In genomic region chr13:55190121-55190868, GRCm38 (mm10) we compare ENCODE assay signal across 8 mouse cellular contexts. TPM values are rescaled to one million over a fixed set of nuclear protein-coding genes. Genes with fewer than 3 reads are reported as not detected.
DNase-seq lines count a peak whose midpoint lies in the region; ATAC-seq and TF ChIP-seq lines count a peak whose summit lies in the region.

No protein-coding gene starts in this region.

- H3K9ac ChIP-seq in embryonic facial prominence, embryonic 14.5 days (ENCODE audit: low read depth, low read length): peak overlapping the region; percentile 81
- H3K9ac ChIP-seq in heart, adult 2 months (ENCODE audit: low read depth, low read length): peak overlapping the region; percentile 53
- peak overlapping the region; percentile 54 for H3K9ac ChIP-seq in limb, embryonic 15.5 days

- H3K27me3 ChIP-seq in embryonic facial prominence, embryonic 14.5 days (replicated peaks; ENCODE audit: control insufficient read depth, insufficient read depth, low read length): no peaks in the 10 kb centered on the region
- no peaks in the 10 kb centered on the region for H3K27me3 ChIP-seq in heart, adult 2 months (ENCODE audit: control insufficient read depth, insufficient read depth, low read length)
- H3K27me3 ChIP-seq in limb, embryonic 15.5 days: no peaks in the 10 kb centered on the region

- TF ChIP-seq CTCF in heart, adult 2 months (IDR thresholded peaks at IDR 0.05): peak; percentile 89

- peak overlapping the region; percentile 89 for H3K4me2 ChIP-seq in embryonic facial prominence, embryonic 14.5 days (ENCODE audit: low read depth, low read length)
- peak overlapping the region; percentile 73 for H3K4me2 ChIP-seq in limb, embryonic 15.5 days

- H3K4me3 ChIP-seq in embryonic facial prominence, embryonic 14.5 days (ENCODE audit: low read depth, low read length): peak overlapping the region; percentile 51
- peak overlapping the region; percentile 58 for H3K4me3 ChIP-seq in heart, adult 2 months
- peak overlapping the region; percentile 50 for H3K4me3 ChIP-seq in limb, embryonic 15.5 days

- H3K4me1 ChIP-seq in embryonic facial prominence, embryonic 14.5 days (ENCODE audit: control insufficient read depth, insufficient read depth, low read length): peaks cover 8% of the 10 kb centered on the region
- H3K4me1 ChIP-seq in heart, adult 2 months (ENCODE audit: control insufficient read depth, insufficient read depth, low read length): peaks cover 2% of the 10 kb centered on the region; the same call in 1 of the 2 replicates
- H3K4me1 ChIP-seq in limb, embryonic 15.5 days: peaks cover 14% of the 10 kb centered on the region

- peak; percentile 99 for ATAC-seq in embryonic facial prominence, embryonic 14.5 days (ENCODE audit: low read depth)
- peak; percentile 99 for ATAC-seq in limb, embryonic 15.5 days (ENCODE audit: insufficient number of reproducible peaks, low FRiP score, low TSS enrichment, low read depth)

- no peaks in the 10 kb centered on the region for H3K36me3 ChIP-seq in embryonic facial prominence, embryonic 14.5 days (ENCODE audit: control insufficient read depth, insufficient read depth, low read length)
- H3K36me3 ChIP-seq in heart, adult 2 months (ENCODE audit: control insufficient read depth, insufficient read depth, low read length): no peaks in the 10 kb centered on the region
- H3K36me3 ChIP-seq in limb, embryonic 15.5 days: no peaks in the 10 kb centered on the region

- intact Hi-C loops in heart, adult 2 months (cut with DNase I): loop anchor here (2.0 kb wide), 1 partner anchor 19 kb away; the partner anchor contains the start of gene Nsd1

- WGBS in embryonic facial prominence, embryonic 14.5 days: 2% methylated on average over 34 of the region's 34 CpGs
- 3% methylated on average over 34 of the region's 34 CpGs for WGBS in heart, adult 2 months
- 2% methylated on average over 34 of the region's 34 CpGs for WGBS in limb, embryonic 15.5 days

- DNase-seq in 416B (ENCODE audit: low read depth): peak; percentile 99
- peak; percentile 85 to 92 for DNase-seq in adrenal gland, postnatal 4 days (ENCODE audit: low spot score in 2 of 2)
- DNase-seq in embryonic facial prominence, embryonic 14.5 days (ENCODE audit: low spot score): peak; percentile 98
- DNase-seq in heart, adult 2 months: peak; percentile 91 to 95
- peak; percentile 97 to 98 for DNase-seq in kidney, adult 8-10 months
- peak; percentile 79 to 82 for DNase-seq in monocyte, adult 2 months (ENCODE audit: low read depth in 1 of 2, low spot score in 2 of 2)
- peak; percentile 90 to 91 for DNase-seq in spleen, postnatal 36 days (ENCODE audit: low spot score in 2 of 2)

- peak; percentile 67; the same call in 1 of the 2 replicates for TF ChIP-seq EP300 in heart, adult 2 months (IDR thresholded peaks at IDR 0.05; ENCODE audit: insufficient read depth, low read depth, low read length)

- peak; percentile 77 for TF ChIP-seq POLR2A in heart, adult 2 months (IDR thresholded peaks at IDR 0.05; ENCODE audit: insufficient read depth, low read depth, low read length)

- H3K79me2 ChIP-seq in heart, adult 2 months (replicated peaks; ENCODE audit: control insufficient read depth, insufficient read depth, low read length): no peaks in the 10 kb centered on the region

- peak overlapping the region; percentile 96 for H3K27ac ChIP-seq in embryonic facial prominence, embryonic 14.5 days (replicated peaks; ENCODE audit: low read depth, low read length)
- H3K27ac ChIP-seq in heart, adult 2 months: peak overlapping the region; percentile 91
- H3K27ac ChIP-seq in limb, embryonic 15.5 days: peak overlapping the region; percentile 94

- H3K9me3 ChIP-seq in embryonic facial prominence, embryonic 14.5 days (ENCODE audit: control insufficient read depth, low read length): no peaks in the 10 kb centered on the region
- no peaks in the 10 kb centered on the region for H3K9me3 ChIP-seq in limb, embryonic 15.5 days

RNA-seq across cellular contexts. Expression of gene Nsd1, which starts 19.3 kb away (rescaled TPM):
- 100 to 1,000 TPM; 168 to 172 TPM for total RNA-seq in adrenal gland, postnatal 4 days (2021)
- polyA plus RNA-seq in embryonic facial prominence, embryonic 14.5 days (2014; fragmentation: Nextera tagmentation; extraction: Ambion mirVana): 55.0 and 58.7 TPM in 2 replicates
- 10 to 100 TPM; 52.5 to 55.8 TPM for total RNA-seq in heart, adult 2 months (2021)
- 11.0 and 18.4 TPM in 2 replicates for polyA plus RNA-seq in heart, adult 2 months (2012; rRNA removed)
- polyA plus RNA-seq in limb, embryonic 15.5 days (2015; fragmentation: Nextera tagmentation; extraction: Ambion mirVana): 52.4 and 55.8 TPM in 2 replicates

RNA-seq across cellular contexts. Expression of gene Fgfr4, which starts 37.9 kb away (rescaled TPM):
- total RNA-seq in adrenal gland, postnatal 4 days (2021): 10 to 100 TPM; 35.8 to 39.6 TPM
- polyA plus RNA-seq in embryonic facial prominence, embryonic 14.5 days (2014; fragmentation: Nextera tagmentation; extraction: Ambion mirVana): 16.4 and 19.9 TPM in 2 replicates
- total RNA-seq in heart, adult 2 months (2021): under 1 TPM; 0.07 to 0.21 TPM
- polyA plus RNA-seq in heart, adult 2 months (2012; rRNA removed): 0.21 and 0.70 TPM in 2 replicates
- polyA plus RNA-seq in limb, embryonic 15.5 days (2015; fragmentation: Nextera tagmentation; extraction: Ambion mirVana): 8.2 and 14.2 TPM in 2 replicates

RNA-seq across cellular contexts. Expression of gene Gm17617, which starts 56.9 kb away (rescaled TPM):
- not detected for total RNA-seq in adrenal gland, postnatal 4 days (2021)
- polyA plus RNA-seq in embryonic facial prominence, embryonic 14.5 days (2014; fragmentation: Nextera tagmentation; extraction: Ambion mirVana): not detected in 2 replicates
- total RNA-seq in heart, adult 2 months (2021): not detected
- not detected in 2 replicates for polyA plus RNA-seq in heart, adult 2 months (2012; rRNA removed)
- polyA plus RNA-seq in limb, embryonic 15.5 days (2015; fragmentation: Nextera tagmentation; extraction: Ambion mirVana): not detected in 2 replicates

Comparison
In these comparisons a context has a peak if more than half of its experiments do, and no peak if none do; other contexts are left out.
1. Peak in every context shown above with its lines: DNase-seq, ATAC-seq, H3K4me3 ChIP-seq and H3K27ac ChIP-seq.